Mouse (Mus musculus): ENCODE results near the gene Ctdsp2.

Gene Ctdsp2

DNA sequence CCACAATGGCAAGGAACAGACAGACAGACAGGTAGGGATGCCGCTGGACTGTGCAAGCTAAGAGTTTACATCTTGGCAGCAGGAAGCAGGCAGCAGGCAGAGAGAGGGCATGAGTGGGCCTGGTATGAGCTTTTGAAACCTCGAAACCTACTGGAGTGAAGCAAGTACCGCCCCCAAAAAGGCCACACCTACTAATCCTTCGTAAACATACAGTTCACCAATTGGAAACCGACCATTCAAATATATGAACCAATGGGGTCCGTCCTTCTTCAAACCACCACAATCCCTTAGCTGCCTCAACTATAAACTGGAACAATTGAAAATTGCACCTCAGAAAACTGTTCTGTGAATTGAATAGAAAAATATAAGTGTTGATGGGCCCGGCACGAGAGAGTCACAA, 14.7 kb upstream of the Ctdsp2 start:
- no peak for DNase-seq

DNA sequence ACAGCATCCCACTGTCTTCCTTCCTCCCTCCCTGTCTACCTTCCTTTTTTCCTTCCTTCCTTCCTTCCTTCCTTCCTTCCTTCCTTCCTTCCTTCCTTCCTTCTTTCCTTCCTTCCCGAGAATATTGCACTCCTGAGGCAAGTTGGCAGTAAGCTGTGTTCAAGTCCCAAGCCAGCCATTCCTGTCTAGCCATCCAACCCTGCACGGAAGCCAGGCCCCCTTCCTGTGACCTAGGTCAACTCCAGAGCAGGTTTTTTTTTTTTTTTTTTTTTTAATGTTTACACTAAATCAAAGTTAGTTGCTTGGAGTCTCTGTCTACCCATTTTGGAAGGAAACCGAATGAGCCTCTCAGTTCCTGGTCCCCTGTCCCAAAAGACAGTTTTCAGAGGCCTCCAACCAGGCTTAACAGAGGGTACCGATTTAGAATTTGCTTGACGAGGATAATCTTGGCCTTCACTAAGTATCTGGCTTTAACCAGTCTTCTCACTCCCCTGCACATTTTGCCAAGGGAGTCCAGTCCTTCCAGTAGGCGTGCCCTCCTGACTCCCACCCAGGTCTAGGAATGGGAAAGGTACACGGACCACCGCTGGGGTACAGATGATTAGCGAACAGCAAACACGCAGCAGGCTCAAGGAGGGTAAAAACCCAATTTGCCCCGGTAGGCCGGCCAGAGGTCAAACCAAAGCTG, 7.0 kb upstream of the Ctdsp2 start:
- DNase-seq: no peak

DNA sequence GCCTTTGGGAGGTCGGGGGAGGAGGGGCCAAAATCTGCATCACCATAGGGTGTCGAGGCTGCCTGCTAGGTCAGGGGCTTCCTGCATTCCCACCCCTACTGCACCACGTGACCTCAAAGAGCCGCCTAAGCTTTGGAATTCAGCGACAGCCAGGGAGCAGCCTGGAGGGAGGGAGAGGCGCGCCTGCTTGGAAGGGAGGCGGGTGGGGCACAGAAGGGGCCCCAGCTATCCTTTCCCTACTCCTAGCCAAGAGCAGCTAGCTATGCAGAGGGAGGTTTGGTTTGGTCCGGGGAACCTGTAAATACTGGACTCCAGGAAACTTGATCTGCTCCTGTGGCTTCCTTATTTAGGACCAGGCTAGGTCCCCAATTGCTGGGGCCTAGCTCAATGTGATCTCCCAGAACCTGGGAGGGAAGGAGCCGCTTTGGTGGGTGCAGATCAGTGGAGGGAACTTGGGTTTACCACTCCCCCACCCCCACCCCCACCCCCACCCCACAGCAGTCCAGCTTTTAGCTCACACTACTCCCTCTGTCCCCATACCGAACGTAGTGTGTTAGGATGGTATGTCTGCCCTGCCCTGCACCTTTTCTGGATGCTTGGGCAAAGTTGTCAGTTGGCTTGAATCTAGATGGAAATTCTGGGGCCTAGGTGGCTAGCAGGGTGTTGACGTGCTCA, 6.3 kb upstream of the Ctdsp2 start:
- no peak for DNase-seq

DNA sequence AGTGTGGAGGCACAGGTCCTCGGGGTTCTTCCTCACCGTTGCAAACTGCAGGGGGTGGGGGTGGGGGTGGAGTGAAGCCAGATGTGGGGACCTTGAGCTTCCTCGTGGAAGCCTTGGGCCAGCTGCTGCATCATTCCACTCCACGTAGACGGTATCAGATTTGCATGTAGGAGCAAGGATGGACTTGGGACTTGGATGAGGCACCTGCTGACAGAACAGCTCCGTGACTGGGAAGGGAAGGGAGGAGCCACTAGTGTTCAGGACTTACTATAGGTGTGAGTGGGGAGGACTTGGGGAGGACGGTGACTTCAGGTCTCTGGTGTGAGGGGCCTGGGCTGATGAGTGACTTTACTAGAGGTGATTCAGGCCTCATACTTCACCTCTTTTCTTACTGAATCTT, 5.5 kb upstream of the Ctdsp2 start:
- DNase-seq: no peak

DNA sequence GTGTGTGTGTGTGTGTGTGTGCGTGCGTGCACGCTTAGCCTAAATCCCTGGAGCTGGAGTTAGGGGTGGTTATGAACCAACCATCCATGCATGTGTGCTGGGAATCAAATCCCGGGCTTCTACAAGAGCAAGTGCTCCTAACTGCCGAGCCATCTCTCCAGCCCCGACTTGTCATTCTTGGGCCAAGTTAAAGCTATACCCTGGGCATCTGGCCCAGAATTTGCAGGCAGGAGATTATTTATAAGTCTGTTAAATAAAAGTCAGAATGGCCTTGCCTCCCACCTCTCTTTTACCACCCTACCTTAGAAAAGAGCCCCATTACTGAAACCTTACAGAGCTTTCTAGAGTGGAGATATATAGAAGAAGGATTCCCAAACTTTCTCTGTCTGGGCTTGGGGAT, 2.8 kb upstream of the Ctdsp2 start:
- DNase-seq: no peak

DNA sequence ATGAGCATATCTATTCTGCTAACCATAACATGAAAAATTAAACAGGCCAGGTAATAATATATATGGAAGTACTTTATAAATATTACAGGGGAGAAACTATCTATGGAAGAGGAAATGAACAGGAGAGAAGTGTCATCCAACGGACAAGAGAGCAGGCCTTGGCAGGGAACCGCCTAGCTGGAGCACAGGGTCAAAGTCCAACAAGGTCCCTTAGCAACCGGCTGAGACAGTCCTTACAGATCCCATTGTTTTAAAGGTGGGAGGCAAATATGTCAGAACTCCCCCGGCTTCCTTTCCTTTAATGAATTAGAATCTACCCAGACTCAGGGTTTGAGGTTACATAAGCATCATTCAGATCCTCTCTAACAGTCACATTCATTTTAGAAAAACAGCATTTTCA, 1.4 kb upstream of the Ctdsp2 start:
- DNase-seq: no peak

DNA sequence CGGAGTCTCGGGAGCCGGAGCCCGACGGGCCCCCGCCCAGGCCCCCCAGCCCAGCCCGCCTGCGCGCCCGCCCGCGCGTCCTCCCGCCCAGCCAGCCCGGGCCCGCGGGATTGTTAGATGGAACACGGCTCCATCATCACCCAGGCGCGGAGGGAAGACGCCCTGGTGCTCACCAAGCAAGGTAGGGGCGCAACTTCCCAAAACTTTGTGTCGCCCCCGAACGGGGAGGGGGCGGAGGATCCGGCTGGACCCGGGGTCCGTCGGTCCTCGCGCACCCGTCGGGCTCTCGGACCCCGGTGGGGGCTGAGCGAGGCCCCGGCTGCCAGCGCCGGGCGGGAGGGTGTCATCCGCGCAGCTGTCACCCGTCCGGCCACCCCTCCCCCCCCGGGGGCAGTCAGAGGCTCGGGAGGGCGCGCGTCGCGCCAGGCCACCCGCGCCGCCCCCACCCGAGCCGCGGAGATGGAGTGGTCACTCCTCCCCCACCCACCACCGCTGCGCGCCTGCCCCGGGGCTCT, 661 bp downstream of the Ctdsp2 start:
- peak; percentile 82 for DNase-seq

DNA sequence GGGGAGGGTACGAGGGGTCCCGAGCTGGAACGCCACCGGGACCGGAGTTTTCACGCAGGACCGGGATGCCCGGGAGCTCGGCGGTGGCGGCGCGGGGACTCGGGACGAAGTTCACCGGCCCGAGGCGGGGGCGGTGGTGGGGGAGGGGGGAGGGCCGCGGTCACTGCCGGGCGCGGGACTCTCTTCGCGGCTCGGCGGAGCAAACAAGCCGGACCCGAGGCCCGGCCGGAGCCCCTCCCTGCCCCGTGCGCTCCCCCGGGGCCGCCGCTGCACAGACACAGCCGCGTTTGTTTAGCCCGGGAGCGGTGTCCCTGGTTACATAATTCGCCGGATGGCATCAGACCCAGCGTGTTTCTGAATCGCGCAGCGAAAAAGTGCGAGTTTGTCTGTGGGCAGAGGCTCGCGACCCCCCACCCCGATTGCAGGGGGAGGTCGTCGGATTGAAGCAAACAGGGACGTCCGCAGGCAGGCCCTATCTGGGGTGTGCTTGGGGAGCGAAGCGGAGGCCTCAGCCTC, 1.2 kb downstream of the Ctdsp2 start:
- peak; percentile 84 for DNase-seq

DNA sequence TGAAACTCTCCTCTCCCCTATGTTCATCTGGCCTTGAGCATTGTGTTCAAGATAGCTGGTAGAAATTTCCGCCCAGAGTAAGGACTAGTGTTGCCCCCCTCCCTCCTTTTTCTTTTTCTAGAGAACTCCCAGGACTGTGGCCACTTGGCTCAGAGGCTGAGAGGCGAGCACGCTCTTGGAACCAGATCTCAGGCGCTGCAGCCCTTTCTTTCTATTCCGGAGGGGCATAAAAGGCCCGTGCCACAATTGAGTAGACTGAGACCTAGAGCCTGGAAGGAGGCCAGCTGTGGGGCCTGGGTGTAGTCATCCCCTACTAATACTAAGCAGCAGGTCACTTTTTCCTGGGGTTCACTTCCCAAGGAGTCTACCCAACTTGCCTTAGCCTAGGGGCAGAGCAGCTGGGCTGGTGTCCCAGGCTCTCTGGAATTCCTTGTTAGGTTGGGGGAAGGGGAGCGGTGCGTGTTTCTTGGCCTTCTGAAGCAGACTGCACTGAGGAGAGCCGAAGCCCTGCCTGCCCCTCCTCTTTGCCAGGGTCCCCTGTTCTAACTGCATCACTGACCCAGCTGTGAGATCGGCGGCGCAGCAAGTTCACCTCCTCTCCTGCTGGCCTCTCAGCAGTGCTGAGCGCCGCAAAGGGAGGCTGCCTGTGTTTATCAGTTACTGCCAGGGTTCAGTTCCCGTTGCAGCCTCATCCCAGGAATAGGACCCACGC, 1.9 kb downstream of the Ctdsp2 start:
- peak; percentile 77 for DNase-seq

DNA sequence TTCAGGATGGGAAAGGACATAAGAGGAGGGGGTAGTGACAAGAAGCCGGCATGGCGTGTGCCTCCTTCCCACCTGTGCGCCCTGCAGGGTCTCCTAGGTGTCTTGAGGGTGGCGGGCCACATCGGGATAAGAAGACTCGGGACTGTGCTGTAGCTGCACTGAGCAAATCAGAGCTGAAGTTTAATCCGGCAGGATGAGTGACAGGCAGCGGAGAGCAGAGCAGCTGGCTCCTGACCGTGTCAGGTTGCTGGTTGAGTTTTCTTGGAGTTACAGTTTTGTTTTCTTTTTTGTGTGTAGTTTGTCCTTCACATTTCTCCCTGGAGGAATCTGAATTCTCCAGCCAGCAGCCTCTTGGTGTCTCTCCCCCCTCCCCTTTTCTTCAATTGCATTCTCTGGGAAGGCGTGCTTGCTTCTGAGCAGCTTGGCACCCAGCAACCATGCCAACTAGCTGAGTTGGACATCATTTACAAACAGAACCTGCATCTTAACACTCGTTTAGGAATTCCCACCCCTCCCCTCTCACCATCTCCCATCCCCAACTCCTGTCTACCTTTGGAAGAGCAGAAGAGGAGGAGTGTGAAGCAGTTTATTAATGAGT, 2.5 kb downstream of the Ctdsp2 start:
- no peak for DNase-seq

DNA sequence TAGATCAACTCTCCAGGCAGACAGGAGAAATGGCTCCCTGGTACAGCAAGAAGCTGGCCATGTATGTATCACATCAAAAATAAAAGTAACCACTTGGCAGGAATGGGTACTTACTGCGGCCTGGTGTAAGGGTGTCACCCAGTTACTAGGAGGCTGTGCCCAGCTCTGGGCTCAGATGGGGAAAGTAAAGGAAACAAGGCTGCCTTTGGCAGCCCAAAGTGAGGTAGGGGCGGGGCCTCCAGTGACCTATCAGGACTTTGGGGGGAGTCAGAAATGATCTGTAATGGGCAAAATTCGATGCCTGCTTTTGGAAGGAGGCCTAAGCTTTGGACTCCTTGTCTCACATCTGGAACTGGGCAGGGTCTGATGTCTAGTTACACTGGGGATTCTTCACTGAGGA, 3.2 kb downstream of the Ctdsp2 start:
- no peak for DNase-seq

DNA sequence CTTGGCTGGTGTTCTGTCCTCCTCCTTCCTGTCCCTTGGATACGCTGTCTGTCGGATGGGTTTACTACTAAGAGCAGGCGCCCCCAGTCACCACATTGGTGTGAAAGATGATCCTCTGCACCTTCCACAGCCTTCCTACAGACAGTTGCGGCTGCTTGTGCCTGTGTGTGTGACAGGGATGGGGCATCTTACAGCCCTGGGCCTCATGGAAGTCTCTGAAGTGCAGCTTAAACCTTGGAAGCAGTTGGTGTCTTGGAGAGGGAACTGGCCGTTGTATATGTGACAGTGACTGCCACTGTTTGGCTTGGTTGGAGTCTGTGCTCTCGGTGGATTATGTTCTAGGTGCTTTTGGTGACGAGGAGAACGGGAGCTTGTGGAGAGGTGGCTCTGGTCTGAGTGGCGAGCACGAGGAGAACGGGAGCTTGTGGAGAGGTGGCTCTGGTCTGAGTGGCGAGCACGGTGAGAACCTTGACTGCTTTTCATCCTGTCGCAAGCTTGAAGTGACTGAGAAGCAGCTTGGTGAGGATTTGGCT, 4.7 kb downstream of the Ctdsp2 start:
- DNase-seq: no peak

DNA sequence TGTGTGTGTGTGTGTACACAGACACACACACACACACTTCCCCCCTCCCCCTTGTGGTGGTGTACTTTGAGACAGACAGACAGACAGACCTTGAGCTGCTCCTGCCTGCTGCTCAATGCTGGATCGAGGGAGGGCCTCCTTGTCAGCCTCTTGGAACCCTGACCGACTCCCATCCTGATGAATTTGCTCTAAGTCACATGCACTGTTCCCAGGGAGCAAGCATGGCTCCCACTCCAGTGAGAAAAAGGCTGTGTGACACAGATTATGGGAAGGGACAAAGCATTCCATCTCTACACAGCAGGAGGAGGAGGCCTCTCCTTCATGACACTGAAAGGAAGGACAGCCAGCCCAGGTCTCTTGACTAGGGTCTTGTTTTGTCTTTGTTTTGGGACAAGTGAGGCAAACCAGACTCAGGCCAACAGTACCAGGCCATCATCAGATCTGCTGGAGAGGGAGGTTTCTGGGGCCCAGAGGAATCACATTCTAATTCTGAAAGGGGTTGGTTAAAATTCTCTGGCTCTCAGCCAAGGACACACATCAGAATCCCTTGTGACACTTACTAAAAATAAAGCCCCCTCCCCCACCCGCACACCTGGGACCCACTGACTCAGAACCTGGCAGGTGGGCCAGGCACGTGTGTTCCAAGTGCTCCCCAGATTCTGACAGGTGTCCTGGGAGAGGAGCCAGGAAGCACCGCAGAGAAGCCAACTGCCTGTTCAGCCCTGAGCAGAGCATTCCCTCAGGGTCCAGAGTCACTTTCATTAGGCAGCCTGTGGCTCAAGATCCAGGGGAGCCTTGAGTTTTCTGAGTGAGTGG, 5.9 kb downstream of the Ctdsp2 start:
- DNase-seq: peak; percentile 92

DNA sequence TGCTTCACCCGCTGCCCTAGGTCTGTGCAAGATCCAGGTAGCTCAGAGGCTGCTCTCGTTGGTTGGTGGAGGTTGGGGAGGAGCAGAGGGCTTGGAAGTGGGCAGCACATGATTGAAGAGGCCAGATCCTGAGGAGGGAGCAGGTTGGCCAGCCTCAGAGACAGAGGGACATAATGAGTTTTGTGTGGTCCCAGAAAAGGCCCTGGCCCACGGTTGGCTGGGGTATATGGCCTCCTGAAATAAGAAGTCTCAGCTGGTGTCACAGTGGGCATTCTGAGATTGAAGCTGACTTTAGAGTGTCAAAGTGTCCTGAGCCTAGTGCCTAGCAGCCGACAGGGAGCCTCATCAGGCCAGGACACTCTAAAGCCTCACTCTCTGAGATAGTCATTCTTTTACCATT, 6.6 kb downstream of the Ctdsp2 start:
- peak; percentile 51 for DNase-seq

DNA sequence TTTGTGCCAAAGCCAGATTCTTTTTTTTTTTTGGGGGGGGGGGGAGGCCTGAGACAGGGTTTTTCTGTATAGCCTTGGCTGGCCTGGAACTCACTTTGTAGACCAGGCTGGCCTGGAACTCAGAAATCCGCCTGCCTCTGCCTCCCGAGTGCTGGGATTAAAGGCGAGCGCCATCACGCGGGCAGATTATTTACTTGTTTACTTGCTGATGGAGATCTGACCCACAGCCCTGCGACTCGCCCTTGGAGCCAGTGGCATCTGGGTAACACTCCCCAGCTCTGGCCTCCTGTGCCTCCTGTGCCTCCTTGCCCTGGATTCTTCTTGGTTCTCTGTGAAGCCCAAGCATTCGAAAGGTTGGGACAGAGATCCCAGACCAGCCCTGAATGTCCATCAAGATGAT, 7.1 kb downstream of the Ctdsp2 start:
- peak; percentile 54 for DNase-seq

DNA sequence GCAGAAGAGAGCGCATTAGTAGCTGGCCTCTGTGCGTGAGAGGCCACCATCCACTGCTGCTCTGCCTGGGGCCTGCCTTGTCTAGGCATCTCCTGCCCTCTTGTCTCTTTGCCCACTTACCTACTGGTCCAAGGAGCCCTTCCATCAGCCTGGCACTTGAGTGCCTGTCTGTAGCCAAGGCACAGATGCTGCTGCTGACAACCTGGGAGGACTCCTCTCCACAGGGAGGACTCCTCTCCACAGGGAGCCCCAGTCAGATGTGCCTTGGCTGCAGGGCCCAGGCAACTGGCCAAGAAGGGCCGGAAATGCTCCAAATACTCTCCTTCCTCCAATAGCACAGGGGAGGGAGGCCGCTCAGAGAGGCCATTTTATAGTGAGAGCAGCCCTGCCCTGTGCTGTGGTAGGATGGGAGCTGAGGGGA, 8.0 kb downstream of the Ctdsp2 start:
- peak; percentile 91 for DNase-seq

DNA sequence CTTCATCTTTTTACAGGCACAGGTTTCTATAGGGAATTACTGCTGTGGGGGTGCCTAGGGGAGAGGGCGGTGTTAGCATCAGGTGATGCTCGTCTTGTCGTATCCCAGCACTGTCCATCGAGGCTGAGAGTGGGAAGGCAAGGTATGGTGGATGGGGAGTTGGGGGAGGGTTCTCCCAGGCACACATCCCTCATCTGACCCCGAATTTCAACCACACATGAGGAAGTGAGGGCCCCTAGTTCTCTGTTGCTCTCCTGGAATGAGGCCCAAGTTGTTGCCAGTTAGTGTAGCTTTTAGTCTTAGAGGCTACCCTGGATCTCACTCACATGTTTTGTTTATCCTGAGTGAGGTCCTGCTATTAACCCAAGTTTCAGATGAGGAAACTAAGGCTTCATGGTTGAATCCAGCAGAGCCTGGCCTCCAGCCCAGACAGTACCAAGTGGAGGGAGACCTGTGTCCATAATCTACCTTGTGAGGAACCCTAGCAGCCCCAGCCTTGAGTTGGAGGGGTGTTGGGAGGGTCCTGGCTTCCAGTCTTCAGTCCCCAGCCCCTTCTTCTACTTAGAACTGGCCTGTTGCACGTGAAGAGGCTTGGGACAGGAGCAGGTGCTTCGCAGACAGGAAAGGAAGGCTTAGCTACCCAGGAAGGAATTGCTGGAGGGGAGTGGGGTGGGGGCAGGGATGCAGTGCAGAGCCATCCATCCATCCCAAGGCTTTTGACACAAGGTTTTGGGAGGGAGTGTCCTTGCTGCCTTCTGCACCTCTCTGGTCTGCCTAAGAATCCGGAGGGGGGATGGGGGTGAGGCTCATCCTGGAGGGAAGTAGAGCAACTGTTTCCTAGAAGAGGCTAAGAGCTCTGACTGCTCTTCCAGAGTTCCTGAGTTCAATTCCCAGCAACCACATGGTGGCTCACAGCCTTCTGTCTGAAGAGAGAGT, 8.9 kb downstream of the Ctdsp2 start:
- DNase-seq: peak; percentile 58

DNA sequence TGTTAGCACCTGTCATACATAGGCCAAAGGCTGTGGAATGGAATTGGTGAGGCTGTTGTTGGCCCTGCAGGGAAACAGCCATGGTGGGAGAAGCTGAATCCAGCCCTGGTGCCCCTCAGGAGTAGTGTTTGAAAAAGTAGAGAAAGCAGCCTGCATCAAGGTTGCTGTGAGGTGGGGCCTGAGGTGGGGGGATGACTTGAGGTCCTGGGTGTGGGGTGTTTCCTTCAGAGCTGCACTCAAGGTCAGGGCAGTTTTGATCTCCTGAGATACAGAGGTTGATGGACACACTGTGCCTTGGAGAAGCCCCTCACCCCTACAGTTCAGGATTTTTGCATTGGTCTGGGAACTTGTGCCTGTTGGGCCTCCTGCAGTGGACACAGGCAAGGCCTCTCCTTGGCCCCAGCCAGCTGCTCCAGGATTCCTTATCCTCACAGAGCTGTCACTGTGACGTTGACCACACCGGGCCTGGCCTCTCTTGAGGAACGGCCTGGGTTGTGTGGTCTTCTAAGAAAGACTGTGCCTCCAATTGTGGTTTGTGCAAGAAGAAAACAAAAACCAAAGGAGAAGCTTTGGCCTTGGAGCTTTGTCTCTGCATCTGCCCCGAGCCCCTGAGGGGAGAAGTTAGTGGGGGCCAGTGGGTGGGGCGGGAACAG, 10.1 kb downstream of the Ctdsp2 start:
- DNase-seq: no peak

DNA sequence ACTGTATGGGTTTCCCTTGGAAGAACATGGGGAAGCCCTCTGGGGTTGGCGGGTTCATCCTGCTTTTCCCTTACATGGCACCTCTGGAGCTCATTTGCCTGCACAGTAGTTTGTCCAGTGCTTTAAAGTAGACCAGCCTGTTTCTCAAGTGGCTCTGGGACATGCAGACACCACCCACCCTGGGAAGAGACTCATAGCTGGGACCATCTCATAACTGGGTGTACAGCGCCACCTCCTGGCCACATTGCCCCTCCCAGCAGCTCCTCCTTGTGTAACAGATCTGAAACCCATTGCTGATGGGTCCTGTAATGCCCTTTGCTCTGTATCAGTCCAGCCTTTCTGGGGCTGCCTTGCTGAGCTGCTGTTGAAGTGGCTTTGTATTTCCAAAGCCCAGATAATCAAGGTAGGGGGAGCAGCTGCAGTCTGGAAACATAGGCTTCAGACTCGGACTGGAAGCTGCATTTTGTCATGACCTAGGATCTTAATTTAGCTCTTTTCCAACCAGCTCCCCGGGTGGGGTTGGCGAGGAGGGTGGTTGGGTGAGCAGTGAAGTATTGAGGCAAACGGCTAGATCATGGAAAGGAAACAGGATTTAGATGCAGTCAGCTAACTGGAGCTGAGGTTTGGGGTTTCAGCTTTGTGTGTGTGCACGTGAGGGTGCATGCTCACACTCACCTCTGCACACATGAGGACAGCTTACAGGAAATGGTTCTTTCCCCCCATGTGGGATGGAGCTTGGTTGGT, 12.0 kb downstream of the Ctdsp2 start:
- DNase-seq: peak; percentile 83

DNA sequence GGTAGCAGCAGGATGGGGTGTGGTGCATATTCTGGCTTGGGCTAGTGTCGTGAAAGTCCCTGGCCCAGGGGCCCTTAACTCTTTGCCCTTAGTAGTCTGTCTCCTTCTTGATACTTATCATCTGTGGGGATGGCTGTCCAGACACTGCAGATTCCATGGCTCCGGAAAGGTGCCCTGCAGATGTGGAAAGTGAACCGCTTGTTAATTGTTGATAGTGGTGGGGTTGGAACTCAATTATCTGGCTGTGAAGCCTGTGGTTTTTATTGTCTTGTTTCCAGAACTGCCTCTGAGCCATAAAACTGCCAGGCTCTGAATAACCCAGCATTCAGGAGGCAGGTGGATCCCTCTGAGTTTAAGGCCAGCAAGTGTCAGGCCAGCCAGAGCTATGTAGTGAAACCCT, 13.2 kb downstream of the Ctdsp2 start:
- DNase-seq: no peak
